Mouse (Mus musculus): ENCODE data around the gene Nfix. TPM values are rescaled to one million over a fixed set of nuclear protein-coding genes. Genes with fewer than 3 reads are reported as not detected.

Nfix gene
- polyA plus RNA-seq, 1 experiment, result not detected

- H3K27ac ChIP-seq (ENCODE audit: insufficient read depth, low read depth, low read length), result peak overlapping the region; percentile 56
- whole genome bisulfite sequencing, result 24% methylated on average over 10 of the region's 10 CpGs
- H3K4me1 ChIP-seq (ENCODE audit: control insufficient read depth, insufficient read depth, low read length), result peaks cover 47% of the 10 kb centered on the region
- no peak overlapping the region for H3K4me3 ChIP-seq (ENCODE audit: insufficient read depth, low read depth, low read length)
- TF ChIP-seq POLR2A (IDR thresholded peaks at IDR 0.05; ENCODE audit: insufficient read depth, low read depth, low read length), result no peak
- no peak for TF ChIP-seq CTCF (IDR thresholded peaks at IDR 0.05; ENCODE audit: insufficient read depth, low read depth, low read length)
Measured at GRCm38 (mm10) chr8:84774473-84774911, 25.7 kb downstream of the Nfix start.

GRCm38 (mm10) chr8:84773833-84774232 is 26.3 kb downstream of the Nfix start:
- under 1% methylated on average over 19 of the region's 19 CpGs for WGBS
- Histone ChIP-seq H3K27ac (ENCODE audit: insufficient read depth, low read depth, low read length) (no peak overlapping the region), H3K4me3 (ENCODE audit: insufficient read depth, low read depth, low read length) (peak overlapping the region; percentile 45), H3K4me1 (ENCODE audit: control insufficient read depth, insufficient read depth, low read length) (peaks cover 40% of the 10 kb centered on the region)
- TF ChIP-seq CTCF (IDR thresholded peaks at IDR 0.05; ENCODE audit: insufficient read depth, low read depth, low read length), result no peak
- no peak for TF ChIP-seq POLR2A (IDR thresholded peaks at IDR 0.05; ENCODE audit: insufficient read depth, low read depth, low read length)

GRCm38 (mm10) chr8:84773304-84773703 is 26.8 kb downstream of the Nfix start:
- TF ChIP-seq CTCF (IDR thresholded peaks at IDR 0.05; ENCODE audit: insufficient read depth, low read depth, low read length), result no peak
- TF ChIP-seq POLR2A (IDR thresholded peaks at IDR 0.05; ENCODE audit: insufficient read depth, low read depth, low read length), result no peak
- Histone ChIP-seq H3K4me1 (ENCODE audit: control insufficient read depth, insufficient read depth, low read length) (peaks cover 41% of the 10 kb centered on the region), H3K4me3 (ENCODE audit: insufficient read depth, low read depth, low read length) (peak overlapping the region; percentile 18; the same call in 1 of the 2 replicates), H3K27ac (ENCODE audit: insufficient read depth, low read depth, low read length) (0 out of 2 replicates have a peak overlapping the region, but pooled peaks have one; percentile 13)
- WGBS, result 10% methylated on average over 9 of the region's 9 CpGs

GRCm38 (mm10) chr8:84772628-84773027 is 27.5 kb downstream of the Nfix start:
- Histone ChIP-seq H3K27ac (ENCODE audit: insufficient read depth, low read depth, low read length) (peak overlapping the region; percentile 59), H3K4me1 (ENCODE audit: control insufficient read depth, insufficient read depth, low read length) (peaks cover 39% of the 10 kb centered on the region), H3K4me3 (ENCODE audit: insufficient read depth, low read depth, low read length) (peak overlapping the region; percentile 43)
- 23% methylated on average over 3 of the region's 3 CpGs for WGBS
- no peak for TF ChIP-seq POLR2A (IDR thresholded peaks at IDR 0.05; ENCODE audit: insufficient read depth, low read depth, low read length)
- TF ChIP-seq CTCF (IDR thresholded peaks at IDR 0.05; ENCODE audit: insufficient read depth, low read depth, low read length), result no peak

GRCm38 (mm10) chr8:84771941-84772378 is 28.2 kb downstream of the Nfix start:
- TF ChIP-seq POLR2A (IDR thresholded peaks at IDR 0.05; ENCODE audit: insufficient read depth, low read depth, low read length), result no peak
- no peak for TF ChIP-seq CTCF (IDR thresholded peaks at IDR 0.05; ENCODE audit: insufficient read depth, low read depth, low read length)
- Histone ChIP-seq H3K4me1 (ENCODE audit: control insufficient read depth, insufficient read depth, low read length) (peaks cover 41% of the 10 kb centered on the region), H3K27ac (ENCODE audit: insufficient read depth, low read depth, low read length) (peak overlapping the region; percentile 4), H3K4me3 (ENCODE audit: insufficient read depth, low read depth, low read length) (peak overlapping the region; percentile 43)
- 23% methylated on average over 34 of the region's 34 CpGs for WGBS

- TF ChIP-seq POLR2A (IDR thresholded peaks at IDR 0.05; ENCODE audit: insufficient read depth, low read depth, low read length), result no peak
- TF ChIP-seq CTCF (IDR thresholded peaks at IDR 0.05; ENCODE audit: insufficient read depth, low read depth, low read length), result no peak
- Histone ChIP-seq H3K27ac (ENCODE audit: insufficient read depth, low read depth, low read length) (0 out of 2 replicates have a peak overlapping the region, but pooled peaks have one; percentile 35), H3K4me1 (ENCODE audit: control insufficient read depth, insufficient read depth, low read length) (peaks cover 41% of the 10 kb centered on the region), H3K4me3 (ENCODE audit: insufficient read depth, low read depth, low read length) (peak overlapping the region; percentile 43)
- WGBS, result 58% methylated on average over 5 of the region's 5 CpGs
Measured at GRCm38 (mm10) chr8:84771000-84771687, 29.0 kb downstream of the Nfix start.

- TF ChIP-seq CTCF (IDR thresholded peaks at IDR 0.05; ENCODE audit: insufficient read depth, low read depth, low read length), result no peak
- TF ChIP-seq POLR2A (IDR thresholded peaks at IDR 0.05; ENCODE audit: insufficient read depth, low read depth, low read length), result no peak
- 43% methylated on average over 12 of the region's 12 CpGs for WGBS
- H3K4me1 ChIP-seq (ENCODE audit: control insufficient read depth, insufficient read depth, low read length), result peaks cover 42% of the 10 kb centered on the region
- peak overlapping the region; percentile 21 for H3K4me3 ChIP-seq (ENCODE audit: insufficient read depth, low read depth, low read length)
- 0 out of 2 replicates have a peak overlapping the region, but pooled peaks have one; percentile 12 for H3K27ac ChIP-seq (ENCODE audit: insufficient read depth, low read depth, low read length)
Measured at GRCm38 (mm10) chr8:84770100-84770953, 29.8 kb downstream of the Nfix start.

GRCm38 (mm10) chr8:84769324-84769723 is 30.8 kb downstream of the Nfix start:
- TF ChIP-seq POLR2A (IDR thresholded peaks at IDR 0.05; ENCODE audit: insufficient read depth, low read depth, low read length) (no peak), CTCF (IDR thresholded peaks at IDR 0.05; ENCODE audit: insufficient read depth, low read depth, low read length) (no peak)
- H3K4me3 ChIP-seq (ENCODE audit: insufficient read depth, low read depth, low read length), result peak overlapping the region; percentile 18
- H3K4me1 ChIP-seq (ENCODE audit: control insufficient read depth, insufficient read depth, low read length), result peaks cover 38% of the 10 kb centered on the region
- H3K27ac ChIP-seq (ENCODE audit: insufficient read depth, low read depth, low read length), result no peak overlapping the region; the same call in 1 of the 2 replicates
- WGBS, result 71% methylated on average over 8 of the region's 8 CpGs

Measured in olfactory bulb, adult 2 months (tissue).